Mouse (Mus musculus): Measurements from ENCODE around the gene Ntrk3.

- no peak for TF ChIP-seq CTCF (IDR thresholded peaks at IDR 0.05; ENCODE audit: extremely low read depth, insufficient read depth, low read length)
- no peak for TF ChIP-seq POLR2A (IDR thresholded peaks at IDR 0.05; ENCODE audit: extremely low read depth, insufficient read depth, low read length)
These were observed 26.0 kb upstream of the Ntrk3 start for GRCm38 (mm10) chr7:78763801-78764200.
